Mouse (Mus musculus) G1E (cell line): ENCODE data around the gene Gm42906.

Experiments
- CTCF ChIP-seq: IDR thresholded peaks from 2 replicates; pipeline ENCODE4 v1.5.1; 2012; ENCODE audit warnings: low read depth, low read length, inconsistent platforms, mixed read lengths
- GATA1 ChIP-seq: IDR thresholded peaks from 2 replicates; pipeline ENCODE4 v1.6.1; 2012; ENCODE audit warnings: borderline replicate concordance, low read length, inconsistent platforms, mixed read lengths
- POLR2AphosphoS5 ChIP-seq: IDR thresholded peaks from 2 replicates; pipeline ENCODE4 v1.6.1; 2012; ENCODE audit warnings: low read depth, low read length, inconsistent platforms; ENCODE audit not compliant: insufficient replicate concordance

GRCm38 (mm10) chr5:151199235-151199634 is 228.7 kb downstream of the Gm42906 start:
- TF ChIP-seq CTCF, result no peak
- TF ChIP-seq GATA1, result no peak
- no peak for TF ChIP-seq POLR2AphosphoS5
